Mouse (Mus musculus) thymus, adult 2 months (tissue): Measurements from ENCODE around the gene Gpr176. TPM values are rescaled to one million over a fixed set of nuclear protein-coding genes. Genes with fewer than 3 reads are reported as not detected.

ENCODE experiments used
- DNase-seq: peaks from one replicate; pipeline ENCODE4 v3.0.0; 2021
- H3K27ac ChIP-seq: fragments of 200-500 bp; 2 replicates; pipeline ENCODE4 v1.5.1; 2012; ENCODE audit warnings: low read length, control low read depth; ENCODE audit not compliant: control insufficient read depth, insufficient read depth
- H3K27me3 ChIP-seq: fragments of 200-500 bp; 2 replicates; pipeline ENCODE4 v1.6.1; 2012; ENCODE audit warnings: mild to moderate bottlenecking, low read length, moderate library complexity, mixed read lengths; ENCODE audit not compliant: control insufficient read depth, insufficient read depth
- H3K36me3 ChIP-seq: fragments of 200-500 bp; 2 replicates; pipeline ENCODE4 v1.6.1; 2012; ENCODE audit warnings: mild to moderate bottlenecking, low read length, moderate library complexity; ENCODE audit not compliant: control insufficient read depth, insufficient read depth
- H3K4me1 ChIP-seq: fragments of 200-500 bp; replicated peaks from 2 replicates; pipeline ENCODE4 v1.6.1; 2012; ENCODE audit warnings: low read length; ENCODE audit not compliant: control insufficient read depth, insufficient read depth
- H3K4me3 ChIP-seq: fragments of 200-500 bp; 2 replicates; pipeline ENCODE4 v1.5.1; 2012; ENCODE audit warnings: mild to moderate bottlenecking, low read length, control low read depth, moderate library complexity; ENCODE audit not compliant: control insufficient read depth, insufficient read depth
- CTCF ChIP-seq: fragments of 200-500 bp; IDR thresholded peaks from 2 replicates; pipeline ENCODE4 v1.5.1; 2012; ENCODE audit warnings: mild to moderate bottlenecking, control low read depth, low read length, moderate library complexity, borderline replicate concordance; ENCODE audit not compliant: control insufficient read depth, poor library complexity, insufficient read depth; ENCODE audit errors: extremely low read depth
- POLR2A ChIP-seq: fragments of 200-500 bp; IDR thresholded peaks from 2 replicates; pipeline ENCODE4 v1.6.1; 2012; ENCODE audit warnings: mild to moderate bottlenecking, low read length, control low read depth, moderate library complexity; ENCODE audit not compliant: control insufficient read depth, poor library complexity, insufficient read depth; ENCODE audit errors: extremely low read depth
- whole genome bisulfite sequencing: fragments of 180-500 bp; shearing (Covaris S2); methylation state at CpG from one replicate; pipeline ENCODE4 v1.1.7; 2018; 5-methylcytosine and 5-hydroxymethylcytosine counted together
- polyA plus RNA-seq: library from polyadenylated mRNA; depleted of rRNA; stranded (reverse); fragments of >200 nt; gene quantifications from 2 replicates; pipeline ENCODE4 v1.2.3, GENCODE M21; 2012

Gpr176 gene
- polyA plus RNA-seq, 1 experiment = 0.30 TPM

DNA sequence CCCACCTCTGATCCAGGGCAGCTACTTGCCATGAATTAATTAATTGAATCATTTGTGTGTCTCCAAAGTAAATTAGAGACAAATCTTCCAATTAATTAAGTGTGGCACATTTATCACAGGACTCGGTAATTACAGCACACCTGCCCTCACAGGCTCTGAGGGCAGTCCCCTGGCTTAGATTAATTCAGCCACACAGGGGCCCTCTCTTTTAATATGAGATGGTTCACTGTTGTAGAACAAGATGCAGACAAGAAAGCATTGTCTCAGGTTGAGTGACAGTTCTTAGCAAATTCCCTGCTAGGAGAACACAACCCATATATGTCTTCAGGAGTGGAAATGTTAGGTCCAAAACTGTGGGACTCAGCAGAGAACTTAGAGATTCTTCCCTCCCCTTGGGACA is 27.7 kb downstream of the Gpr176 start:
- Histone ChIP-seq H3K36me3 (no peaks in the 10 kb centered on the region), H3K27me3 (no peaks in the 10 kb centered on the region), H3K4me3 (no peak overlapping the region), H3K27ac (no peak overlapping the region), H3K4me1 (no peaks in the 10 kb centered on the region)
- TF ChIP-seq CTCF (no peak), POLR2A (no peak)
- no peak for DNase-seq
- 96% methylated on average over 1 of the region's 1 CpGs for WGBS

DNA sequence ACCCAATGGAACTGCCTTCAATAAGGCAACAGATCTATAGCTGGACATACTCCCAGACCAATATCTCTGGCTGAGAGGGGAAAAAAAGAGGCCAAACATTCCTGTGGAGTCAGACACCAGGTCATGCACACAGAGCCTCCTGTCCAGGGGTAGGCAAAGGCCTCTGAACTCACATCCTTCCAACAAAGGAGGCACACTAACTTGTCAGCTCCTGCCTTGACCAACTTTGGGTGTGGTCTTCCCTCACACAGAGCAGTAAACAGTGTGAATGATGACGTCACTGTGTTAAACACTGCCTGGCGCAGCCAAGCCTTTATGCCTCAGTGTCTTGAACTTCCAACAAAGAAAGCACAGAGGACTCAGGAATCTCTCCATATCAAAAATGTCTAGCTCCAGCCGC is 29.3 kb downstream of the Gpr176 start:
- H3K27me3 ChIP-seq = no peaks in the 10 kb centered on the region
- WGBS = 89% methylated on average over 3 of the region's 3 CpGs
- DNase-seq = no peak
- H3K4me3 ChIP-seq = no peak overlapping the region
- no peak overlapping the region for H3K27ac ChIP-seq
- no peaks in the 10 kb centered on the region for H3K36me3 ChIP-seq
- no peaks in the 10 kb centered on the region for H3K4me1 ChIP-seq
- TF ChIP-seq POLR2A (no peak), CTCF (no peak)

DNA sequence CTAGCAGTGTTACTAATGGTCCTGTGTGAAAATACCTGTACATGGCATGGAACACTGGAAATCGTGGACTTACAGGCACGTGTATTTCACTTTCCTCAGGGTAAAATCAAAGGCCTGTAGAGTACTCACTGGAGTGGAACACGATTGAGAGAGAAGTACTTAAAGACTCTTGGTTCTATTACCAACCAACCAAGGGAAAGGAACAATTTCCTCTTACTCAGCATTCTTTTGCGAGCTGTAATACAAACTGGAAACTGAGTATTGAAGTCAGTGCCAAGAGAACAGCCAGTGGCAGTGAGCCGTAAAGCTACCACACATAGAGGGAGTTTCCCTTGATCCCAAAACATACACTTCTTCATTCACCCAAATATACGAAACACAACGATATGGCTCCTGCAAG is 31.9 kb downstream of the Gpr176 start:
- Histone ChIP-seq H3K4me3 (no peak overlapping the region), H3K27ac (no peak overlapping the region), H3K27me3 (no peaks in the 10 kb centered on the region), H3K36me3 (no peaks in the 10 kb centered on the region), H3K4me1 (no peaks in the 10 kb centered on the region)
- no peak for TF ChIP-seq POLR2A
- no peak for TF ChIP-seq CTCF
- WGBS = 59% methylated on average over 7 of the region's 7 CpGs
- DNase-seq = no peak

DNA sequence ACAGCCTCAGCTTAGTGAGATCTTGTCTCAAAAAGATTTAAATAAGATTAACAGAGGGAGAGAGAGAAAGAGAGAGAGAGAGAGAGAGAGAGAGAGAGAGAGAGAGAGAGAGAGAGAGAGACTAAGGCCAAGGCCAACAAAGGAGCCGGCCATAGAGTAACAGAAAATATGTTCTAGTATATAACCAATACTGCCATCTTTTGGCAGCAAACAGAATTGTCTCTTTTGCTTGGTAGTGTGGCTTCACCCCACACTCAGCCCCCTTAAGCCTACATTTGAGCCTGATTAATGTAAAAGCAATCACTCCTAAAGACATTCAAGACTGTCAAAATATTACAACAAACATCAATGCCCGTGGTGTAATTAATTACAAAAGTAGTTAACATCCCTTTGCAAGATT is 37.1 kb downstream of the Gpr176 start:
- Histone ChIP-seq H3K4me1 (no peaks in the 10 kb centered on the region), H3K27me3 (no peaks in the 10 kb centered on the region), H3K36me3 (no peaks in the 10 kb centered on the region), H3K27ac (no peak overlapping the region), H3K4me3 (no peak overlapping the region)
- DNase-seq = peak; percentile 5
- 42% methylated on average over 2 of the region's 2 CpGs for WGBS
- no peak for TF ChIP-seq POLR2A
- TF ChIP-seq CTCF = no peak

DNA sequence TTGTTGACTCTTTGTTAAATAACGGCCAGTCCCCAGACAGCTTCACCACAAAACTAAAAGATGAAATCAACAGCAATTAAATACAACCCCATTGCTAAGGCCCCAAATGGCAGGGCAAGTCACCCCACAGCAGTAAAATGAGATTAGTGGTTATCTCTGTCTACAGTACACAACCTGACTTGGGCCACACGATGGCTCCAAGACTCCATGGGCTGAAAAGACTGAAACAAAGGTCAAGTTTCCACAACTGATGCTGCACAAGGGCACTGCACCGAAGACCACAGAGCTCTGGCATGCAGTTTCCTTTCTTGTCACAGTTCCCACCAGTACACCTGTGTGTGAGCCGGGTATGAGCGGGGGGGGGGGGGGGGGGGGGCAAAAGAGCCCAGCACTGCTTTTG is 50.6 kb downstream of the Gpr176 start:
- Histone ChIP-seq H3K4me3 (no peak overlapping the region), H3K36me3 (no peaks in the 10 kb centered on the region), H3K27ac (no peak overlapping the region), H3K4me1 (no peaks in the 10 kb centered on the region), H3K27me3 (no peaks in the 10 kb centered on the region)
- TF ChIP-seq CTCF = no peak
- no peak for DNase-seq
- 52% methylated on average over 4 of the region's 5 CpGs for WGBS

DNA sequence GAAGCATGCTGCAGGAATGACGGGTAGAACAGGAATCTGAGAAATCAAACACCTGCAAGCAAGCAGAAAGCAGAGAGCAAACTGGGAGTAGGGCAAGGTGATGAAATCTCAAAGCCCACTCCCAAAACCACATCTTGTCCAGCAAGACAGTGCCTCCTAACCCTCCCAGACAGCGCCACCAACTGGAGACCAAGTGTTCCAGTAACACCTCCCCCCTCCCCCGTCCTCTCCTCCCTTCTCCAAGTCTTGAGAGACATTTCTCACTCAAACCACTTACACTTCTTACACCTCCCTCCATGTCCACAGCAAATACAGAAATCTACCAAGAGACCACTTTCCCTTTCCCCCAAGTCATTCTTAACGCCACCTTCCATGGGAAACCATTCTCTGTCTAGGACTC is 51.4 kb downstream of the Gpr176 start:
- no peak overlapping the region for H3K4me3 ChIP-seq
- no peak for DNase-seq
- H3K36me3 ChIP-seq = no peaks in the 10 kb centered on the region
- H3K4me1 ChIP-seq = no peaks in the 10 kb centered on the region
- no peaks in the 10 kb centered on the region for H3K27me3 ChIP-seq
- no peak overlapping the region for H3K27ac ChIP-seq
- TF ChIP-seq CTCF (no peak), POLR2A (no peak)
- 92% methylated on average over 4 of the region's 4 CpGs for WGBS

DNA sequence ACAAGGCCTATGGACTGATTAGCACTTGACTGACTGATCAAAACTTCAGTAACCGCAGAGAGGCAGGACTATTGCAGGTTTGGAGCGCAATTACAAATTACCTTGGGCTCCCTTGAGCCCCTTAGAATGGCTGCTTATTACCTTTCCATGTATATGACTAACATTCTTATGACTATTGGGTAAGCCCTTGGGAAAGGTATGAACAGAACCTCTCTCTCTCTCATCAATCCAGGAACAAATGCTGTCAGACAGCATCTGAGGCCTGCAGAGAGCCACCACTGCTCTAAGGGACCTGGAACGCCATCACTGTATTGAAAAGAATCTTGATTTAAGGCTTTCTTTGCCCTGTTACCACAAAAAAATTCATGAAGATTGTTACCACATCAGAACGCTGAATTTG is 52.1 kb downstream of the Gpr176 start:
- Histone ChIP-seq H3K4me3 (no peak overlapping the region), H3K27ac (no peak overlapping the region), H3K36me3 (no peaks in the 10 kb centered on the region), H3K27me3 (no peaks in the 10 kb centered on the region), H3K4me1 (no peaks in the 10 kb centered on the region)
- WGBS = 94% methylated on average over 4 of the region's 4 CpGs
- TF ChIP-seq CTCF (no peak), POLR2A (no peak)
- DNase-seq = no peak

DNA sequence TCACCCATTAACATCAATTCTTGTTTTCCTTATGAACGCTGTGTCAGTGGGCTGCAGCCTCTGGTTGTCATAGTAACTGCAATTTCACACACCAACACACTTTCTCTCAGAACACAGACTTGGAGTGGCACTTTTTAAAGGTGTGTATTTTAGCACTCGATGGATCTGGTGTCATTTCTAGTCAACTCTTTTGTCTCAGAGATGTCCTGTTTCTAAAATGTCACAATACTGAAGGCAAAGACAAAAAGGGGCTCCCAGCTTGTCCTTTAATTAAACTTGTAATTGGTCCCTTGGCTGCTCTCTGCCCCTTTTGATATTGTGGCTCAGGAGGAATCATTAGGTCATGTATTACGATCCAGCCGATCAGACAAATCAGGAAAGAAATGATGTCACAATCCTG is 52.7 kb downstream of the Gpr176 start:
- Histone ChIP-seq H3K27ac (no peak overlapping the region), H3K4me3 (no peak overlapping the region), H3K27me3 (no peaks in the 10 kb centered on the region), H3K36me3 (no peaks in the 10 kb centered on the region), H3K4me1 (no peaks in the 10 kb centered on the region)
- TF ChIP-seq POLR2A (no peak), CTCF (no peak)
- 93% methylated on average over 4 of the region's 4 CpGs for WGBS
- DNase-seq = no peak
